Mouse (Mus musculus) lung, adult 2 months (tissue): ENCODE data around the gene Arid1b. TPM values are rescaled to one million over a fixed set of nuclear protein-coding genes. Genes with fewer than 3 reads are reported as not detected.

ENCODE experiments used
- DNase-seq: peaks from one replicate; pipeline ENCODE4 v3.0.0; 2022
- H3K4me1 ChIP-seq: fragments of 200-500 bp; 2 replicates; pipeline ENCODE4 v1.6.1; 2011; ENCODE audit warnings: low read length; ENCODE audit not compliant: control insufficient read depth, insufficient read depth
- H3K4me3 ChIP-seq: fragments of 200-500 bp; replicated peaks from 2 replicates; pipeline ENCODE3; 2011; ENCODE audit warnings: low read depth, mild to moderate bottlenecking, control low read depth, low read length; ENCODE audit errors: extremely low read depth
- CTCF ChIP-seq: fragments of 200-500 bp; IDR thresholded peaks from 2 replicates; pipeline ENCODE4 v1.5.1; 2011; ENCODE audit warnings: mild to moderate bottlenecking, low read length, control low read depth; ENCODE audit not compliant: insufficient read depth
- POLR2A ChIP-seq: fragments of 200-500 bp; IDR thresholded peaks from 2 replicates; pipeline ENCODE4 v1.6.1; 2011; ENCODE audit warnings: low read depth, mild to moderate bottlenecking, control low read depth, low read length, borderline replicate concordance; ENCODE audit errors: extremely low read depth
- WGBS: fragments of 180-500 bp; shearing (Covaris S2); methylation state at CpG from one replicate; pipeline ENCODE4 v1.1.7; 2018; 5-methylcytosine and 5-hydroxymethylcytosine counted together
- polyA plus RNA-seq: library from polyadenylated mRNA; depleted of rRNA; stranded (reverse); fragments of >200 nt; gene quantifications from 2 replicates; pipeline ENCODE4 v1.2.3, GENCODE M21; 2012

The Arid1b gene
- polyA plus RNA-seq, 1 experiment: 60.1 TPM

GRCm38 (mm10) chr17:5052091-5052799 lies 58.1 kb downstream of the Arid1b start:
- Histone ChIP-seq H3K4me1 (peaks cover 13% of the 10 kb centered on the region), H3K4me3 (no peak overlapping the region)
- WGBS: 60% methylated on average over 10 of the region's 10 CpGs
- no peak for DNase-seq
- no peak for TF ChIP-seq CTCF
- TF ChIP-seq POLR2A: no peak

- WGBS: 65% methylated on average over 4 of the region's 4 CpGs
- Histone ChIP-seq H3K4me1 (peaks cover 10% of the 10 kb centered on the region), H3K4me3 (no peak overlapping the region)
- no peak for DNase-seq
- TF ChIP-seq CTCF (no peak), POLR2A (no peak)
These were observed 58.7 kb downstream of the Arid1b start for GRCm38 (mm10) chr17:5052800-5053179.

- TF ChIP-seq POLR2A: no peak
- H3K4me3 ChIP-seq: no peak overlapping the region
- DNase-seq: no peak
- peaks cover 12% of the 10 kb centered on the region for H3K4me1 ChIP-seq
- 78% methylated on average over 16 of the region's 16 CpGs for WGBS
These were observed 59.1 kb downstream of the Arid1b start for GRCm38 (mm10) chr17:5053201-5053600.

GRCm38 (mm10) chr17:5055412-5055811 lies 61.3 kb downstream of the Arid1b start:
- DNase-seq: no peak
- H3K4me1 ChIP-seq: peaks cover 18% of the 10 kb centered on the region
- no peak for TF ChIP-seq CTCF
- TF ChIP-seq POLR2A: no peak
- no peak overlapping the region for H3K4me3 ChIP-seq
- 55% methylated on average over 6 of the region's 6 CpGs for WGBS

- DNase-seq: no peak
- peaks cover 25% of the 10 kb centered on the region for H3K4me1 ChIP-seq
- no peak for TF ChIP-seq CTCF
- TF ChIP-seq POLR2A: no peak
- WGBS: 88% methylated on average over 4 of the region's 4 CpGs
- H3K4me3 ChIP-seq: no peak overlapping the region
These were observed 62.5 kb downstream of the Arid1b start for GRCm38 (mm10) chr17:5056654-5057053.

- no peak for DNase-seq
- Histone ChIP-seq H3K4me1 (peaks cover 25% of the 10 kb centered on the region), H3K4me3 (no peak overlapping the region)
- 31% methylated on average over 4 of the region's 4 CpGs for WGBS
- TF ChIP-seq CTCF (no peak), POLR2A (no peak)
These were observed 63.2 kb downstream of the Arid1b start for GRCm38 (mm10) chr17:5057286-5057685.

- peak; percentile 48 for DNase-seq
- H3K4me1 ChIP-seq: peaks cover 25% of the 10 kb centered on the region
- 17% methylated on average over 10 of the region's 10 CpGs for WGBS
- H3K4me3 ChIP-seq: no peak overlapping the region
- TF ChIP-seq CTCF (no peak), POLR2A (no peak)
These were observed 64.0 kb downstream of the Arid1b start for GRCm38 (mm10) chr17:5057944-5058720.

GRCm38 (mm10) chr17:5059092-5059601 lies 65.0 kb downstream of the Arid1b start:
- Histone ChIP-seq H3K4me1 (peaks cover 27% of the 10 kb centered on the region), H3K4me3 (no peak overlapping the region)
- TF ChIP-seq POLR2A: no peak
- TF ChIP-seq CTCF: no peak
- no peak for DNase-seq
- 79% methylated on average over 9 of the region's 9 CpGs for WGBS

GRCm38 (mm10) chr17:5060515-5061084 lies 66.5 kb downstream of the Arid1b start:
- Histone ChIP-seq H3K4me1 (peaks cover 27% of the 10 kb centered on the region), H3K4me3 (no peak overlapping the region)
- DNase-seq: no peak
- 43% methylated on average over 5 of the region's 5 CpGs for WGBS
- TF ChIP-seq POLR2A (no peak), CTCF (no peak)
